Mouse (Mus musculus) liver, postnatal 0 days (tissue): ENCODE results near the gene Sec14l2.

Experiments used
- CTCF ChIP-seq: sonication (generic); IDR thresholded peaks from 2 replicates; pipeline ENCODE4 v1.5.1; 2016; ENCODE audit warnings: antibody characterized with exemption, low read depth
- EP300 ChIP-seq: IDR thresholded peaks from 2 replicates; pipeline ENCODE4 v1.6.1; 2016; ENCODE audit warnings: antibody characterized with exemption, low read depth, mild to moderate bottlenecking

GRCm38 (mm10) chr11:4153694-4154093, 30.5 kb upstream of the Sec14l2 start:
- TF ChIP-seq CTCF (no peak), EP300 (no peak)
